Mouse (Mus musculus): ENCODE measurements around the gene Bcl3. TPM values are rescaled to one million over a fixed set of nuclear protein-coding genes. Genes with fewer than 3 reads are reported as not detected.

Gene Bcl3
- total RNA-seq, 2 experiments from 2014 or later = not detected

DNA sequence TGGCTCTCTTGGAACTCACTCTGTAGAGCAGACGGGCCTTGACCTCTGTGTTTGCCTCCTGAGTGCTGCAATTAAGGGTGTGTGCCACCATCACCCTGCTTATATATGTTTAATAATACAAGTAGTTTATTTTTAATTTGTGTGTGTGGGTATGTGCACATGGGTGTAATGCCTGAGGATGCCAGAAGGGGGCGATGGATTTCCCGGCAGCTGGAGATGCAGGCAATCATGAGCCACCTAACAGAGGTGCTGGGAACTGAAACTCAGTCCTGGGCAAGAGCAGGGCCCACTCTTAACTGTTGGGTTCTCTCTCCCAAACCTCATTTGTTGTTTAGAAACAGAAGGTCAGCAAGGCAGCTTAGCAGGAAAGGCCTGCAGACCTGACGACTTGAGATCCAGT lies 42.7 kb downstream of the Bcl3 start:
- ATAC-seq (replicated peaks; ENCODE audit: low FRiP score, low TSS enrichment, poor library complexity, severe bottlenecking) = no peak

GRCm38 (mm10) chr7:19778645-19779044 lies 43.9 kb downstream of the Bcl3 start:
- ATAC-seq (replicated peaks; ENCODE audit: low FRiP score, low TSS enrichment, poor library complexity, severe bottlenecking) = no peak

DNA sequence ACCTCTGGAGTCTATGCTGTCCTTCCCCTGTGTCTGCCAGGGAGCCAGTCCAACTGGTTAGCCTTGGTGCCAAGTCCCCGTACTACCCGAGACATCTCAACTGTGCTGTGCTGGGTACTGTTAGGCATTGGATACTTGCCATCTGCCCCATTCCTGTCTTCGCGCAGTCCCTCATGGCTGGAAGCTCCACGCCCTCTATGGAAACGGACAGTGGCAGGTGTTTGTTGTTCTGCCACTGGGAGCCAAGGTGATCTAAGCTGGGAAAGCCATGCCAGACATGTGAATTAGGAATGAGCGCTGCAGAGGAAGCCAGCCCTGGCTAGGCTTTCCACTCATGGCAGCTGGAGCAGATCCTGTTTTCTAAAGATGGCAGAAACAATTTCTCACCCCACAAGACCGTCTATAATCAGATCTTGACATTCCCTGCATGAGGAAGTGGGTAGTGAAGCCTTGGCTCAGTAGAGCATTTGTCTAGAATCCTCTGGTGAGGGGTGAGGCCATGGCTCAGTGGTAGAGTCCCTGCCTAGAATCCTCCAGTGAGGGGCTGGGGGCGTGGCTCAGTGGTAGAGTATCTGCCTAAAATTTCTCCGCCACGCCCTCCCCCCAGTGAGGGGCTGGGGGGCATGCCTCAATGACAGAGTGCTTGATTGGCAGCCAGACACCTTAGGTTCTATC lies 45.4 kb downstream of the Bcl3 start:
- no peak for ATAC-seq (replicated peaks; ENCODE audit: low FRiP score, low TSS enrichment, poor library complexity, severe bottlenecking)

DNA sequence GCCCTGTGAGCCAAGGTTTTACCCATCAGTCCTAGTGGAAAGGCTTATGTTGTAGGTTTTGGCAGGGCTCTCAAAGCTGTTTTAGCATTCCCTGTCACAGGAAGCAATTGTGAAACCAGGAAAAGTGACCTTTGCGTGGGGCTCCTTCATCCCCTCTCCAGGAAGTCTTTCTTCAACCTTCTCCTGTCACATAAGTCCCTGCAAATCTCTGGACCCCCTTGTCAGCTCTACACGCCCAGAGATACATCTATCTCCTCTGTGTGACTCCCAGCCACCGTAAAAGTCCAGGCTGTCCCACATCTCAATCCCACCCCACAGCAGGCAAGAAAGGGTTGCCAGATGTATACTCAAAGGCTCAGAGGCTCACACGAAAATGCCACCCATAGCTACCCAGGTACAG lies 50.9 kb downstream of the Bcl3 start:
- no peak for ATAC-seq (replicated peaks; ENCODE audit: low FRiP score, low TSS enrichment, poor library complexity, severe bottlenecking)

DNA sequence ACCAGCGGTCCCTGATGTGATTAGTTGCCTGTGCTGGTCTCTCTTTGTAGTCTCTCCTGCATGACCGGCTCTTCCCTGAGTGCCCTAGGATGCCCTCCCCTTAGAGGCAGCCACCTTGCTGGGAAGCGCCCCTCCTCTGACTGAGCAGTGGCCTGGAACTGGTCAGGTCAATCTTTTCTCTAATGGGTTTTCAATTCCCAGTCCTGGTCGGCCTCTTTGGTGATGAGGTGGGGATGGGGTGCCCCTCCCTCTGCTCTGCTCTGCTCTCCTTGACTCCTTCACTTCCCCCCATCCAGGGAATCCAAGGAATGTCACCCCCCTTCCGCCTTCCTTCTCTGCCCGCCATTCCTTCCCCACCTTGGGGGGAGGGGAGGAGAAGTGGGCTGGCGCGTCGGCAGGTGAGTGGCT lies 51.6 kb downstream of the Bcl3 start, which contains the start of gene Bcam:
Bcam (minus strand) TSS at position 33 of the 408 bp plus-strand sequence.
- no peak for ATAC-seq (replicated peaks; ENCODE audit: low FRiP score, low TSS enrichment, poor library complexity, severe bottlenecking)

DNA sequence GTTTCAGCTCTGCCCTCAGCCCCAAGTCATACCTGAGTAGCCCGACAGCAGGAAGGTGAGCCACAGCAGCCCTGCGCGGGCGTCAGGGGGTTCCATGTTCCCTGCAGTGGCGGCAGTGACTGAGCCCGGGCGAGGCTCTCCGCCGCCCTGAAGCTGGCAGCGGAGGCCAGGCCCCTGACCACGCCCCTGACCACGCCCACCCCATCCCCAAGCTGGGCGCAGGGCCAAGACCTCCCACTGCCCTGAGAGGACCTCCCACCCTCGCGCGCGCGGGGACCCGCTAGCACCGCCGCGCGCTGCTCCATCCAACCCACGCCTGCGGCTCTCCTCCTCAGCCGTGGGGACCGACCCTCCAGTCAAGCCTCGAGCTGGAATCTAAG lies 52.2 kb downstream of the Bcl3 start:
- ATAC-seq (replicated peaks; ENCODE audit: low FRiP score, low TSS enrichment, poor library complexity, severe bottlenecking) = peak; percentile 55

DNA sequence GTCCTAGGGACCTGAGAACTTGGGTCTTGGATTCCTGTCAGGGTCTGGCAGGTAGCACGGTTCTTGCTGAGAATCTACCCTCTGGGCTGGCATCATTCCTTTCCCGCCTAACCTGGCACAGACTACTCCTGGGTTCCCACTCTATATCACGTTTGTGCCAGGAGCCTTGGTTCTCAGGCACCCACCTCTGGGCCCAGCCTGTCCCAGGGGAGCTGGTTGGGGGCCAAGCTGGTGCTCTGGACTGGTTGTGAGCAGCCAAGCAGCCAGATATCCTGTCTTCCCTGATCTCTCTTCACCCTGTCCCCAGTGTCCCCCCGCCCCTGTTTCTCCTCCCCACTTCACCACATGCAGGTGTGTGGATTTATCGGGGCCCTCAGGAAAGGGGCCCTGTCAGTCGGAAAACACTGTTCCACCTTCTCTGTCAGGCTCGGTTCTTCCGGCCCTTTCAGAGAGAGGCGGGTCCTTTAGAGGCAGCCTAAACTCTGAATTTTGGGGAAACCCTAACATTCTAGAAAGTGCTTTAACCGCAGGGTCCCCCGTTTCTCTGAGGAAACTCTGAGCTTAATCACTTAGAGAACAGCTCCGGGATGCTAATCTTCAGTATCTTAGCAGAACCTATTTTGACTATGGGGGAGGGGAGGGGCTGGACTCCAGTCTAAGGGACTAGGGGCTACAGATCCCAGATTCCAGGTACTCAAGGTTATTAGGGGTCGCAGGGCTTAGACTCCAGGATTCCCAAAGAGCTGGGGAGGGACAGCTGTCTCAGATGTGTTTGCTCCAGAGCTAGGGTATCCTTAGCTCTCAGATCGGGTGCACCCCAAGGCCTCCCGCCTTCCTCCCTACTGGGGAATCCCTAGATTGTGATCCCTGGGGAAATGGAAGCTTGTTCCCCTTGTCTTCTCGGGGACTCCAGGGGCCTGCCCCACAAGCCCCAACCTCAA lies 52.9 kb downstream of the Bcl3 start:
- no peak for ATAC-seq (replicated peaks; ENCODE audit: low FRiP score, low TSS enrichment, poor library complexity, severe bottlenecking)

DNA sequence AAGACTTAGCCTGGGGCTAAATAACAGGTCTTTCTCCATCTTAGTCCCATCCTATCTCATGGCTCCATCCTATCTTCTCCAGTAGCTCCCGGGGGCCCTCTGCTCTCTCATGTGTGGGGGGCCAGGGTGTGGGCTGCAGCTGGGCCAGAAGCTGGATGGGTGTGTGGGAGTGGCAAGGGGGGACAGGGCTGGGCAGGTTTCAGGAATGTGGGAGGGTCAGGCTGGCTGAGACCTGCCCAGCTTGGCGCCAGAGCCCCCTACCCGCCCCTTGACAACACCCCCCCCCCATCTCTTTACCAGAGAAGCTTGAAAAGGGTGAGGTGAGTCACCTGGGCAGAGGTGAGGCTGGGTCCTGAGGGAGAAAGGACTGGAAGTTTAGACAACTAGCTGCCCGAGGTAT lies 53.6 kb downstream of the Bcl3 start:
- ATAC-seq (replicated peaks; ENCODE audit: low FRiP score, low TSS enrichment, poor library complexity, severe bottlenecking) = no peak

- ATAC-seq (replicated peaks; ENCODE audit: low FRiP score, low TSS enrichment, poor library complexity, severe bottlenecking) = no peak
Measured at GRCm38 (mm10) chr7:19768251-19768650, 54.3 kb downstream of the Bcl3 start.

DNA sequence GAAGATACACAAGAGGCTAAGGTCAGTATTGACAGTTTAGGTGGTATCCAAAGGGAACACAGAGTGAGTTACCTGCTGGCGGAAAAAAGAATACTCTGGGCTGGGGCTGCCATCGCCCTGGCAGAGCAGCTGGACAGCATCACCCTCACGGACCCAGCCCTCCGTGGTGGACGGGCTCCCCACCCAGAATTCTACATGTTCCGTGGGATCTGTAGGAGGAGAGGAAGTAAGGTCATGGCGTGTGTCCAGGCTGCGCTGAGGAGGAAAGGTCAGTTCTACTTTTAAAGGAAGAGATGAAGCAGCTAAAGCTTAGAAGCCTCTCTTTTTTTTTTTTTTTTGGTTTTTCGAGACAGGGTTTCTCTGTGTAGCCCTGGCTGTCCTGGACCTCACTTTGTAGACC lies 58.0 kb downstream of the Bcl3 start:
- no peak for ATAC-seq (replicated peaks; ENCODE audit: low FRiP score, low TSS enrichment, poor library complexity, severe bottlenecking)

DNA sequence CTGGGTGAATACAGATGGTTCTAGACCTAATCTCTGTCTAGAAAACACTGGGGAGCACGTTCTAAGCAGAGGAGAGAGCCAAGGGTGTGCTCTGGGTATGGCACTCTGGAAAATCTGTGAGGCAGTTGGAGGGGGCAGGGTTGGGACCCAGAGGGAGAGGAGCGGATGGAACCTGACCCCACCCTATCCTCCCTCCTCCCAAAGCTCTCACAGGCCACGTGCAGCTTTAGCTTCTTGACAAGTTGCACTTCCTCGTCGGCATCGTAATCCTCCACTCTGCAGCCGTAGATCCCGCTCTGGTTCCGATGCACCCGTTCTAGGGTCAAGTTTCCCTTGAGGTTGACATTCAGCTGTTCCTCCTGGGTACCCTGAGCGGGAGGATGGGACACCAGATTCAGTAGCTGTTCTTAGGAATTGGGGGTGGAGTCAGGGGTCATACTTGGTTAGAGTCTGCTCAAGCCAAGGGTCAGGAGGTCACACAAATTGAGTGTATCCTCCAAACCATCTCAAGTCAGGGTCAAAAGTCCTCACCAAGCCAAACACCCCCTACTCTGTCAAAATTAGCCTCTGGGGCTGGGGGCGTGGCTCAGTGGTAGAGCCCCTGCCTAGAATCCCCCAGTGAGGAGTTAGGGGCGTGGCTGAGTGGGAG lies 58.6 kb downstream of the Bcl3 start:
- ATAC-seq (replicated peaks; ENCODE audit: low FRiP score, low TSS enrichment, poor library complexity, severe bottlenecking) = no peak

DNA sequence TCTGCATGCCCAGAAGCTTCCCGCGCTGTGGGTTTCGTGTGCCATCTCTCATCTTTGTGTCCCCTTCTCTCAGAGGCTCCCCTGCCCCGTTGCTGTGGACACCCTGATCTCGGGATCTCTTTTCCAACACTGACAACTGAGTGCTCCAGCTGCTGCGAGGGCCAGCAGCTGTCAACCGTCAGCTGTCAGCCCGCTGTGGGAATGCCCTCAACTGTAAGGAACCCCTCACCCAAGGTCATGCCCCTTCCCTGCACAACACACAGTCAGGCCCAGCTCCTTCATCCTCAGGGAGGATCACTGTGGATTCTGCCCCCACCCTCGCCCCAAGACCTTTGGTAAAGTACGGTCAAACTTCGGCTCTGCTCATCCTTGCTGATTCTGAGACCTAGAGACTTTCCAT lies 60.3 kb downstream of the Bcl3 start:
- ATAC-seq (replicated peaks; ENCODE audit: low FRiP score, low TSS enrichment, poor library complexity, severe bottlenecking) = no peak

GRCm38 (mm10) chr7:19760021-19760420 lies 62.5 kb downstream of the Bcl3 start:
- ATAC-seq (replicated peaks; ENCODE audit: low FRiP score, low TSS enrichment, poor library complexity, severe bottlenecking) = no peak

- no peak for ATAC-seq (replicated peaks; ENCODE audit: low FRiP score, low TSS enrichment, poor library complexity, severe bottlenecking)
Measured at GRCm38 (mm10) chr7:19758623-19759022, 63.9 kb downstream of the Bcl3 start.

Other genes starting within 250 kb of the Bcl3 start
- 0.47 and 4.2 TPM in 2 replicates for gene Zfp296, start 245.5 kb downstream of the Bcl3 start, total RNA-seq (2014; fragmentation: Nextera tagmentation)
- 3.2 and 3.9 TPM in 2 replicates for gene Zfp296, start 245.5 kb downstream of the Bcl3 start, total RNA-seq (2017)
- 60.3 and 70.0 TPM in 2 replicates for gene Gemin7, start 245.2 kb downstream of the Bcl3 start, total RNA-seq (2014; fragmentation: Nextera tagmentation)
- 24.1 and 25.1 TPM in 2 replicates for gene Gemin7, start 245.2 kb downstream of the Bcl3 start, total RNA-seq (2017)
- 44.9 and 53.1 TPM in 2 replicates for gene Clasrp, start 218.3 kb downstream of the Bcl3 start, total RNA-seq (2014; fragmentation: Nextera tagmentation)
- gene Clasrp, start 218.3 kb downstream of the Bcl3 start, total RNA-seq (2017) = 33.9 and 48.3 TPM in 2 replicates
- 3.8 TPM in 1 of 2 replicates, not detected in the other for gene Relb, start 193.3 kb downstream of the Bcl3 start, total RNA-seq (2014; fragmentation: Nextera tagmentation)
- 0.47 and 0.69 TPM in 2 replicates for gene Relb, start 193.3 kb downstream of the Bcl3 start, total RNA-seq (2017)
- gene Clptm1, start 157.7 kb downstream of the Bcl3 start, total RNA-seq (2014; fragmentation: Nextera tagmentation) = 45.9 and 70.1 TPM in 2 replicates
- gene Clptm1, start 157.7 kb downstream of the Bcl3 start, total RNA-seq (2017) = 31.1 and 37.3 TPM in 2 replicates
- gene Apoc2, start 144.8 kb downstream of the Bcl3 start, total RNA-seq (2014; fragmentation: Nextera tagmentation) = not detected in 2 replicates
- gene Apoc2, start 144.8 kb downstream of the Bcl3 start, total RNA-seq (2017) = not detected in 2 replicates
- not detected in 2 replicates for gene Gm44805, start 141.3 kb downstream of the Bcl3 start, total RNA-seq (2014; fragmentation: Nextera tagmentation)
- not detected in 2 replicates for gene Gm44805, start 141.3 kb downstream of the Bcl3 start, total RNA-seq (2017)
- gene Apoc4, start 141.3 kb downstream of the Bcl3 start, total RNA-seq (2014; fragmentation: Nextera tagmentation) = not detected in 2 replicates
- not detected in 2 replicates for gene Apoc4, start 141.3 kb downstream of the Bcl3 start, total RNA-seq (2017)
- gene Apoc1, start 130.1 kb downstream of the Bcl3 start, total RNA-seq (2014; fragmentation: Nextera tagmentation) = 2.3 and 3.6 TPM in 2 replicates
- gene Apoc1, start 130.1 kb downstream of the Bcl3 start, total RNA-seq (2017) = 15.4 TPM in 1 of 2 replicates, not detected in the other
- gene Apoe, start 123.6 kb downstream of the Bcl3 start, total RNA-seq (2014; fragmentation: Nextera tagmentation) = 113 and 140 TPM in 2 replicates
- gene Apoe, start 123.6 kb downstream of the Bcl3 start, total RNA-seq (2017) = 556 and 867 TPM in 2 replicates
- 111 and 140 TPM in 2 replicates for gene Tomm40, start 107.3 kb downstream of the Bcl3 start, total RNA-seq (2014; fragmentation: Nextera tagmentation)
- gene Tomm40, start 107.3 kb downstream of the Bcl3 start, total RNA-seq (2017) = 44.6 and 64.9 TPM in 2 replicates
- 2.2 and 6.0 TPM in 2 replicates for gene Nectin2, start 72.3 kb downstream of the Bcl3 start, total RNA-seq (2014; fragmentation: Nextera tagmentation)
- gene Nectin2, start 72.3 kb downstream of the Bcl3 start, total RNA-seq (2017) = 3.9 and 12.3 TPM in 2 replicates
- gene Bcam, start 51.8 kb downstream of the Bcl3 start, total RNA-seq (2014; fragmentation: Nextera tagmentation) = 5.3 TPM in 1 of 2 replicates, not detected in the other
- gene Bcam, start 51.8 kb downstream of the Bcl3 start, total RNA-seq (2017) = 0.08 TPM in 1 of 2 replicates, not detected in the other
- not detected in 2 replicates for gene Cblc, start 26.0 kb downstream of the Bcl3 start, total RNA-seq (2014; fragmentation: Nextera tagmentation)
- not detected in 2 replicates for gene Cblc, start 26.0 kb downstream of the Bcl3 start, total RNA-seq (2017)
- not detected in 2 replicates for gene Gm19345, start 29.2 kb upstream of the Bcl3 start, total RNA-seq (2014; fragmentation: Nextera tagmentation)
- not detected in 2 replicates for gene Gm19345, start 29.2 kb upstream of the Bcl3 start, total RNA-seq (2017)
- not detected in 2 replicates for gene Ceacam16, start 38.5 kb upstream of the Bcl3 start, total RNA-seq (2014; fragmentation: Nextera tagmentation)
- not detected in 2 replicates for gene Ceacam16, start 38.5 kb upstream of the Bcl3 start, total RNA-seq (2017)
- not detected in 2 replicates for gene Ceacam19, start 65.2 kb upstream of the Bcl3 start, total RNA-seq (2014; fragmentation: Nextera tagmentation)
- gene Ceacam19, start 65.2 kb upstream of the Bcl3 start, total RNA-seq (2017) = not detected in 2 replicates
- gene Pvr, start 98.4 kb upstream of the Bcl3 start, total RNA-seq (2014; fragmentation: Nextera tagmentation) = 1.3 and 6.4 TPM in 2 replicates
- gene Pvr, start 98.4 kb upstream of the Bcl3 start, total RNA-seq (2017) = 0.85 and 0.91 TPM in 2 replicates
- gene Igsf23, start 128.0 kb upstream of the Bcl3 start, total RNA-seq (2014; fragmentation: Nextera tagmentation) = not detected in 2 replicates
- gene Igsf23, start 128.0 kb upstream of the Bcl3 start, total RNA-seq (2017) = 0.50 TPM in 1 of 2 replicates, not detected in the other
- not detected in 2 replicates for gene Ceacam20, start 142.6 kb upstream of the Bcl3 start, total RNA-seq (2014; fragmentation: Nextera tagmentation)
- gene Ceacam20, start 142.6 kb upstream of the Bcl3 start, total RNA-seq (2017) = not detected in 2 replicates
- gene Nlrp9b, start 168.7 kb upstream of the Bcl3 start, total RNA-seq (2014; fragmentation: Nextera tagmentation) = not detected in 2 replicates
- not detected in 2 replicates for gene Nlrp9b, start 168.7 kb upstream of the Bcl3 start, total RNA-seq (2017)